Mouse (Mus musculus) liver, adult (tissue): ENCODE data around the gene Tspan5.

ENCODE experiments used
- GATA4 ChIP-seq: IDR thresholded peaks from 2 replicates; pipeline ENCODE4 v1.6.1; 2014; ENCODE audit warnings: mild to moderate bottlenecking, low read length; ENCODE audit not compliant: insufficient replicate concordance

The Tspan5 gene

GRCm38 (mm10) chr3:138753182-138753885 lies 11.3 kb downstream of the Tspan5 start:
- no peak for TF ChIP-seq GATA4

- no peak for TF ChIP-seq GATA4
Measured at GRCm38 (mm10) chr3:138754328-138754727, 12.3 kb downstream of the Tspan5 start.

GRCm38 (mm10) chr3:138757283-138757682 lies 15.3 kb downstream of the Tspan5 start:
- no peak for TF ChIP-seq GATA4

- no peak for TF ChIP-seq GATA4
Measured at GRCm38 (mm10) chr3:138759968-138760684, 18.1 kb downstream of the Tspan5 start.

- no peak for TF ChIP-seq GATA4
Measured at GRCm38 (mm10) chr3:138760685-138761119, 18.7 kb downstream of the Tspan5 start.

GRCm38 (mm10) chr3:138761531-138761930 lies 19.5 kb downstream of the Tspan5 start:
- no peak for TF ChIP-seq GATA4

- TF ChIP-seq GATA4, result no peak
Measured at GRCm38 (mm10) chr3:138763941-138764340, 21.9 kb downstream of the Tspan5 start.

GRCm38 (mm10) chr3:138764782-138765181 lies 22.8 kb downstream of the Tspan5 start:
- TF ChIP-seq GATA4, result no peak

GRCm38 (mm10) chr3:138767034-138767433 lies 25.0 kb downstream of the Tspan5 start:
- TF ChIP-seq GATA4, result no peak

GRCm38 (mm10) chr3:138768541-138769093 lies 26.6 kb downstream of the Tspan5 start:
- TF ChIP-seq GATA4, result no peak

GRCm38 (mm10) chr3:138770650-138771331 lies 28.8 kb downstream of the Tspan5 start:
- TF ChIP-seq GATA4, result no peak

GRCm38 (mm10) chr3:138771549-138772333 lies 29.7 kb downstream of the Tspan5 start:
- TF ChIP-seq GATA4, result no peak

GRCm38 (mm10) chr3:138773871-138774606 lies 32.0 kb downstream of the Tspan5 start:
- TF ChIP-seq GATA4, result no peak

GRCm38 (mm10) chr3:138774607-138774943 lies 32.6 kb downstream of the Tspan5 start:
- no peak for TF ChIP-seq GATA4
